Mouse (Mus musculus): Measurements from ENCODE around the gene Foxe3.

DNA sequence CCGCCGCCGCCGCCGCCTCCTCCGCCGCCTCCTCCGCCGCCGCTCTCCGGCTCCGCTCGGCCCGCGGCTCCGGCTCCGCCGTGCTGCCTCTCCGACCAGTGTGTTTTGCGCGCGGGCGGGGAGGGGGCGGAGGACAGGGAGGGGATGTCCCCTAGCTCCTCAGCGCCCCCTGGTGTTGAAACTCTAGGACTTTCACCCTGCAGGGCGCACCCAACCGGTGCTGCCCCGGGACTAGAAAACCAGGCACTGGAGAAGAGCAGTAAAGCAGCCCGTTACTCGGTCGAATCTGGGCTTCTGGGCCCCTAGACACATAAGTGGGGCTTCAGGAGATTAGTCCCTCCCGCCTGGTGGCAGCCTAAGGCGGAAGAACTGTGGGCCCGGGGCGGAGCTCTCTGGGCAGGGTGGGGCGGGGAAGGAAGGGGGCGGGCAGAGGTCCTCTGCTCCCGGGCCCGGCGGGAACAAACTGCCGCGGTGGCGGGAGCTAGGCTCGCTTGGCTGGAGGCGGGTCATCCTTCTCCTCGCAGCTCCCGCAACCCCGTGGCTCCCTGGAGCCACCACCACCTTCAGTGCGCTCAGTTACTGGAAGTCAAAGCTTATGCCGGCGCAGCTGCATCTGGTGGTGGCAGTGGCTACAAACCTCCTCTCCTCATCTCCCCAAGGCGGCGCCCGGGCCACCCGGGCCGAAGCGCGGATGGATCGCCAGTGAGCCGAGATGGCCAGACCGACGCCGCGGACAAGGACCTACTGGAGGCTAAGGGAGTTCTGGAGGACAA, 16.8 kb downstream of the Foxe3 start, which contains the start of gene Foxd2:
- TF ChIP-seq POLR2A (IDR thresholded peaks at IDR 0.05; ENCODE audit: insufficient read depth, low read depth, low read length), result no peak
- peak; percentile 85 for TF ChIP-seq CTCF (IDR thresholded peaks at IDR 0.05; ENCODE audit: insufficient read depth, low read depth, low read length)
